Mouse (Mus musculus) brain, adult 10 weeks (tissue): ENCODE data around the gene Pik3c2g. TPM values are rescaled to one million over a fixed set of nuclear protein-coding genes. Genes with fewer than 3 reads are reported as not detected.

Experiments used
- polyA plus RNA-seq: library from polyadenylated mRNA; stranded (reverse); fragments of 350-450 nt; fragmentation: Illumina TruSeq; extraction: RNeasy Lipid Tissue Mini Kit (QIAGEN cat#74804); gene quantifications from one replicate; pipeline ENCODE4 v1.2.3, GENCODE M21; 2015; ENCODE audit warnings: low read depth, low replicate concordance

Gene Pik3c2g
- 0.18 TPM for polyA plus RNA-seq

GRCm38 (mm10) chr6:139586892-139587291 is at the start of gene Pik3c2g:
Gene Pik3c2g (plus strand): TSS chr6:139587221.

Other genes starting within 250 kb of the Pik3c2g start
- gene Rergl, start 85.2 kb upstream of the Pik3c2g start, polyA plus RNA-seq = not detected